Mouse (Mus musculus) thymus, adult 2 months (tissue): ENCODE results near the gene Hsd3b6. TPM values are rescaled to one million over a fixed set of nuclear protein-coding genes. Genes with fewer than 3 reads are reported as not detected.
"Not testable (repeated sequence)": the region's sequence is repeated elsewhere in the genome, so short reads cannot be mapped to it uniquely, and the experiment has no call there.

Source experiments
- DNase-seq: peaks from one replicate; pipeline ENCODE4 v3.0.0; 2021
- H3K27ac ChIP-seq: fragments of 200-500 bp; 2 replicates; pipeline ENCODE4 v1.5.1; 2012; ENCODE audit warnings: low read length, control low read depth; ENCODE audit not compliant: control insufficient read depth, insufficient read depth
- H3K27me3 ChIP-seq: fragments of 200-500 bp; 2 replicates; pipeline ENCODE4 v1.6.1; 2012; ENCODE audit warnings: mild to moderate bottlenecking, low read length, moderate library complexity, mixed read lengths; ENCODE audit not compliant: control insufficient read depth, insufficient read depth
- H3K36me3 ChIP-seq: fragments of 200-500 bp; 2 replicates; pipeline ENCODE4 v1.6.1; 2012; ENCODE audit warnings: mild to moderate bottlenecking, low read length, moderate library complexity; ENCODE audit not compliant: control insufficient read depth, insufficient read depth
- H3K4me1 ChIP-seq: fragments of 200-500 bp; replicated peaks from 2 replicates; pipeline ENCODE4 v1.6.1; 2012; ENCODE audit warnings: low read length; ENCODE audit not compliant: control insufficient read depth, insufficient read depth
- H3K4me3 ChIP-seq: fragments of 200-500 bp; 2 replicates; pipeline ENCODE4 v1.5.1; 2012; ENCODE audit warnings: mild to moderate bottlenecking, low read length, control low read depth, moderate library complexity; ENCODE audit not compliant: control insufficient read depth, insufficient read depth
- CTCF ChIP-seq: fragments of 200-500 bp; IDR thresholded peaks from 2 replicates; pipeline ENCODE4 v1.5.1; 2012; ENCODE audit warnings: mild to moderate bottlenecking, control low read depth, low read length, moderate library complexity, borderline replicate concordance; ENCODE audit not compliant: control insufficient read depth, poor library complexity, insufficient read depth; ENCODE audit errors: extremely low read depth
- POLR2A ChIP-seq: fragments of 200-500 bp; IDR thresholded peaks from 2 replicates; pipeline ENCODE4 v1.6.1; 2012; ENCODE audit warnings: mild to moderate bottlenecking, low read length, control low read depth, moderate library complexity; ENCODE audit not compliant: control insufficient read depth, poor library complexity, insufficient read depth; ENCODE audit errors: extremely low read depth
- WGBS: fragments of 180-500 bp; shearing (Covaris S2); methylation state at CpG from one replicate; pipeline ENCODE4 v1.1.7; 2018; 5-methylcytosine and 5-hydroxymethylcytosine counted together
- polyA plus RNA-seq: library from polyadenylated mRNA; depleted of rRNA; stranded (reverse); fragments of >200 nt; gene quantifications from 2 replicates; pipeline ENCODE4 v1.2.3, GENCODE M21; 2012

The Hsd3b6 gene
- polyA plus RNA-seq, 1 experiment, result 0.43 TPM

DNA sequence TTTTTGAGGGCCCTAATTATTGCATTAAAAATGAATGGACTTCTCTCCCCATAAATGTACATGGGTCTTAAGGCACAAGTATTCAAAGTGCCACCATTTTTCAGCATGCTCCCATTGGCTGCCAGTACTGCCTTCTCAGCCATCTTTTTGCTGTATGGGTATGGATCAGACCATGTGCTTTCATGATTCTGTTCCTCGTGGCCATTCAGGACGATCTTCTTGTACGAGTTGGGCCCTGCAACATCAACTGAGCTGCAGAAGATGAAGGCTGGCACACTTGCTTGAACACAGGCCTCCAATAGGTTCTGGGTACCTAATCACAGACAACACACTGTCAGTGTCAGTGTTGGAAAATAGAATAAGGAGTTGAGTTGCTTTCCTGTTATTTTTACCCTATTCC, 38.8 kb upstream of the Hsd3b6 start:
- Histone ChIP-seq H3K36me3 (no peaks in the 10 kb centered on the region), H3K4me1 (no peaks in the 10 kb centered on the region), H3K4me3 (no peak overlapping the region), H3K27ac (no peak overlapping the region), H3K27me3 (no peaks in the 10 kb centered on the region)
- no peak for DNase-seq
- no peak for TF ChIP-seq CTCF
- TF ChIP-seq POLR2A, result no peak
- WGBS, result 93% methylated on average over 3 of the region's 3 CpGs

DNA sequence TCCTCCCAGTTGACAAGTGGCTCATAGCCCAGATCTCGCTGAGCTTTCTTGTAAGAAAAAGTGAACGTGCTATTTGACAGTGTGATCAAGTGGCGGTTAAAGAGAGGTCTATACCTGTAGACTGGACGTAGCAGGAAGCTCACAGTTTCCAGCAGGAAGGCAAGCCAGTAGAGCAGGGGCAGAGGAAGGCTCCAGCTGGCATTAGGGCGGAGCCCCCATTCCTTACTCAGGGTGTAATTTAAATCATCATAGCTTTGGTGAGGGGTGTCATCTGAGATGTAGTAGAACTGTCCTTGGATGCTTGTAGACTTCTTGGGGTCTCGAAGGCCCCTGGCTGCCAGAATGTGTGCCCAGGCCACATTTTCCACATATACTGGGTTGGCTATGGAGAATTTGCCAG, 38.4 kb upstream of the Hsd3b6 start:
- Histone ChIP-seq H3K36me3 (no peaks in the 10 kb centered on the region), H3K27me3 (no peaks in the 10 kb centered on the region), H3K4me1 (no peaks in the 10 kb centered on the region), H3K27ac (no peak overlapping the region), H3K4me3 (no peak overlapping the region)
- DNase-seq, result no peak
- WGBS, result 81% methylated on average over 6 of the region's 6 CpGs
- TF ChIP-seq CTCF, result no peak
- no peak for TF ChIP-seq POLR2A

DNA sequence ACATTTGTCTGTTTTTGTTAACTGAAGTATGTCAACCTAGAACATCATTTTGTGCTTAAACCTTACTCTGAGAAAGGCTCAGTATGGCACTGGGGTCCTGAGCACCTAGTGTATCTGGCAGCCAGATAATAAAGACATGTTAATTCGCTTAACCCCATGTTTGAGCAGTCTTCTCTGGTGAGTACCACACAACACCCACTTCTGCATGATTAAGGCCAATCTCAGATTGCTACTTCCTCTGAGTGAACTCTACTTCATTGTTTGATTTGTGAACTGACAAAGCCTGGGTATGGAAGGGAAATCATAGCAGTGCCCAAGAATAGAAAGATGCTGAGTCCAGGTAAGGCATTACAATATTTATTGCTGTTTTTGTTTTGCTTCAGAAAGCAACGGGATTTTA, 37.6 kb upstream of the Hsd3b6 start:
- Histone ChIP-seq H3K4me3 (no peak overlapping the region), H3K4me1 (no peaks in the 10 kb centered on the region), H3K27me3 (no peaks in the 10 kb centered on the region), H3K27ac (no peak overlapping the region), H3K36me3 (no peaks in the 10 kb centered on the region)
- 75% methylated on average over 2 of the region's 2 CpGs for WGBS
- DNase-seq, result no peak
- TF ChIP-seq CTCF (no peak), POLR2A (no peak)

DNA sequence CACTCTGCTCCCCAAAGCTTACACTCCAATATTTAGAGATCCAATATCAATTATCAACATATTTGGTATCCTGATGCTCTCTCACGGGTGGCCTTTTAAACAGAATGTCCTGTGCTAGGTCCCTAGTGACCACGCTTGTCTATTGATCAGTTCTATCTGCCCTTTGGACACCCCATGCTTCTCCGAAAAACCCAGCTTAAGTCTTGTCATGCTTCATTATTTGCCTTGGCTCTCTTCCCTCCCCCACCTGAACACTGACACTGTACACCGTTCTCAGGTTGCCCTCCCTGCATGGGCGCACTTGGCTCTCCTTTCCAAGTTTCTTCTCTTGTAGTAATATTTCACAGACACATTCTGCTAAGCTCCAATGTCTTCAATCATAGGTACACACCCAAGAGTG, 36.0 kb upstream of the Hsd3b6 start:
- H3K4me1 ChIP-seq, result no peaks in the 10 kb centered on the region
- 93% methylated on average over 5 of the region's 5 CpGs for WGBS

DNA sequence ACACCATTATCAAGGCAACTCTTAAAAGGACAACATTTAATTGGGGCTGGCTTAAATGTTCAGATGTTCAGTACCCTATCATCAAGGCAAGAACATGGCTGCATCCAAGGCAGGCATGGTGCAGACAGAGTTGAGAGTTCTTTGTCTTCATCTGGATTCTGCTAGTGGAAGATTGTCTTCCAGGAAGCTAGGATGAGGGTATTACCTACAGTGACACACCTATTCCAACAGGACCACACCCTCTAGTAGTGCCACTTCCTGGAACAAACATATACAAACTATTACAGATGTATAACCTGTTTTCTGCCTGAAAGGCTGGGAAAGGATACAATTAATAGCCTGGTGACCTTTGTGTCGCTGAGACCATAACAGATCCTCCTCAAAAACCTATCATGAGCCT, 34.7 kb upstream of the Hsd3b6 start:
- no peak for DNase-seq
- TF ChIP-seq POLR2A, result no peak
- no peak for TF ChIP-seq CTCF
- 96% methylated on average over 1 of the region's 1 CpGs for WGBS

More for the DNA sequence above, 36.0 kb upstream of the Hsd3b6 start:
- H3K27me3 ChIP-seq, result no peaks in the 10 kb centered on the region
- no peak overlapping the region for H3K4me3 ChIP-seq
- TF ChIP-seq POLR2A, result no peak
- no peak for TF ChIP-seq CTCF
- no peak overlapping the region for H3K27ac ChIP-seq
- DNase-seq, result no peak
- H3K36me3 ChIP-seq, result no peaks in the 10 kb centered on the region

DNA sequence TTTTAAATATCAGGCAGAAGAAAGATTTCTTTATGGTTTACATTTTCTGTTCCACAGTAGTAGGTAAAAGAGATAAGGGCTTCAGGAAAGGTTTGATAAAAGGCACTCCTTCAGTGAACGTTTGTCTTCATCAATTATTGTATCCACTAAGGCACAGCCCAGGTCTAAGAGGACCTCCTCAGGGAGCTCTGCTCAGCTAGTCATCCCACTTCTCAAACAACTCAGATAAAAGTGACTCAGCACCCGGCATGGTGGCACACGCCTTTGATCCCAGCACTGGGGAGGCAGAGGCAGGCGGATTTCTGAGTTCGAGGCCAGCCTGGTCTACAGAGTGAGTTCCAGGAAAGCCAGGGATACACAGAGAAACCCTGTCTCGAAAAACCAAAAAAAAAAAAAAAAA, 1.6 kb downstream of the Hsd3b6 start:
- 88% methylated on average over 6 of the region's 6 CpGs for WGBS
- not testable (repeated sequence) for H3K36me3 ChIP-seq, DNase-seq, H3K4me1 ChIP-seq, H3K27ac ChIP-seq, H3K27me3 ChIP-seq, H3K4me3 ChIP-seq

More for the DNA sequence above, 34.7 kb upstream of the Hsd3b6 start:
- no peak overlapping the region for H3K27ac ChIP-seq
- H3K4me1 ChIP-seq, result no peaks in the 10 kb centered on the region
- no peaks in the 10 kb centered on the region for H3K36me3 ChIP-seq
- no peaks in the 10 kb centered on the region for H3K27me3 ChIP-seq
- H3K4me3 ChIP-seq, result no peak overlapping the region

DNA sequence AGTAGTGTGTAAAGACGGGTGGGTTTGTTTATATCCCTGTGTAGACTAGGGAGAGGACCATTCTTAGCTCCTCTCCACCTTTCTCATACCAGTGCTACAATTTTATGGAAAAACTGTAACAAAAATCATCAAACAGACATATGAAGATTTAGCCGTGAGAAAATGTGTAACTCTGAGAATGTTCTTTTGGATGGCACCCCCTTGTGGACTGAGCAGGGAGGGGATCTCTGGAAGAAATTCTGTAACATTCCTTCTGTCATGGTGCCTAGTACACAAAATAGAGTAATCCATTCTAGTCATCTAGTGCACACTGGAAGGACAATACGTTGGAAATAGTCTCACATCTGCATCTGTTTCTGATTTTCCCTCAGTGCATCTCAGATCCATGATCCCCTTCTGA, 9.2 kb downstream of the Hsd3b6 start:
- not testable (repeated sequence) for H3K27ac ChIP-seq, H3K36me3 ChIP-seq, H3K4me3 ChIP-seq, H3K27me3 ChIP-seq, H3K4me1 ChIP-seq, DNase-seq
- WGBS, result 55% methylated on average over 3 of the region's 3 CpGs
